Mouse (Mus musculus) ES-Bruce4 (cell line): ENCODE measurements around the gene A3galt2. TPM values are rescaled to one million over a fixed set of nuclear protein-coding genes. Genes with fewer than 3 reads are reported as not detected.

Experiments
- H3K27ac ChIP-seq: 2 replicates; pipeline ENCODE4 v1.5.1; 2012; ENCODE audit warnings: low read length, inconsistent platforms; ENCODE audit not compliant: insufficient read depth
- H3K27me3 ChIP-seq: 2 replicates; pipeline ENCODE4 v1.6.1; 2012; ENCODE audit warnings: mild to moderate bottlenecking, low read length, inconsistent platforms; ENCODE audit not compliant: control insufficient read depth, poor library complexity, insufficient read depth, severe bottlenecking
- H3K36me3 ChIP-seq: 2 replicates; pipeline ENCODE4 v1.6.1; 2012; ENCODE audit warnings: inconsistent platforms, mild to moderate bottlenecking, low read length, moderate library complexity; ENCODE audit not compliant: control insufficient read depth, poor library complexity, insufficient read depth, severe bottlenecking
- H3K4me1 ChIP-seq: one replicate; pipeline ENCODE4 v1.8.1; 2011; ENCODE audit warnings: low read length; ENCODE audit not compliant: control insufficient read depth, insufficient read depth
- H3K4me3 ChIP-seq: 2 replicates; pipeline ENCODE4 v1.5.1; 2011; ENCODE audit warnings: low read depth, mild to moderate bottlenecking, low read length
- H3K9ac ChIP-seq: 2 replicates; pipeline ENCODE4 v1.6.1; 2012; ENCODE audit warnings: low read depth, mild to moderate bottlenecking, inconsistent platforms; ENCODE audit not compliant: poor library complexity, severe bottlenecking
- H3K9me3 ChIP-seq: replicated peaks from 2 replicates; pipeline ENCODE4 v1.6.1; 2012; ENCODE audit warnings: mild to moderate bottlenecking, low read length, inconsistent platforms; ENCODE audit not compliant: control insufficient read depth, poor library complexity, insufficient read depth, severe bottlenecking
- CTCF ChIP-seq: IDR thresholded peaks from one replicate; pipeline ENCODE4 v1.8.1; 2011; ENCODE audit warnings: low read depth, low read length
- EP300 ChIP-seq: IDR thresholded peaks from 2 replicates; pipeline ENCODE4 v1.6.1; 2011; ENCODE audit warnings: low read depth, low read length; ENCODE audit not compliant: insufficient read depth
- POLR2A ChIP-seq: IDR thresholded peaks from one replicate; pipeline ENCODE4 v1.8.1; 2011; ENCODE audit warnings: low read length; ENCODE audit not compliant: insufficient read depth
- polyA plus RNA-seq: library from polyadenylated mRNA; stranded (reverse); fragments of >200 nt; gene quantifications from 2 replicates; pipeline ENCODE4 v1.2.4, GENCODE M21; 2011; ENCODE audit warnings: low read depth; ENCODE audit not compliant: missing spikeins, insufficient read depth, insufficient read length

Gene A3galt2
- polyA plus RNA-seq, 1 experiment = not detected

DNA sequence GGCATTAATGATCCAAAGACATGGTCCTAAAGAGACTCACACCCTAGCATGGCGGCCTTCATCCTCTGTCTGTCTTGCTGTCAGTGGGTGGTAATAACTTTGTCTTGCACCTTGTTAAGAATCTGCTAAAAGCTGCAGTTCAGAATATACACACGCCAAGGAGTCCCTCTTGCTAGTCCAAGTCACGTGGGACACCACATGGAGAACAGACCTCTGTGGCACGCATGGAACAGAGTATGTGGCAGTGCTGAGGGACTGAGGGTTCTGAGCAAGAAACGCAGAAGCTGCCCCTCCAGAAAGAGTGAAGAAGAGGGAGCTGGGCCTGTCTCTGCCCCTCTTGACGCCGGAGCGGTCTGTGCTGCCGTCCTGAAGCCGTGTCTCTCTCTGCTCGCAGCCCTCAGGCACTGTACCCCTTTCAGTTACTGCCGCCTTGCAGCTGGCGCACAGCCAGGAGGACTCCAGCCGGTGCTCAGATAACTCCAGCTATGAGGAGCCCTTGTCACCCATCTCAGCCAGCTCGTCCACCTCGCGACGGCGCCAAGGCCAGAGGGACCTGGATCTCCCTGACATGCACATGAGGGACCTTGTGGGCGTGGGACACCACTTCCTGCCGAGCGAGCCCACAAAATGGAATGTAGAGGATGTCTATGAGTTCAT lies 7.4 kb upstream of the A3galt2 start:
- Histone ChIP-seq H3K27ac (no peak overlapping the region), H3K4me3 (no peak overlapping the region), H3K9ac (no peak overlapping the region), H3K4me1 (no peaks in the 10 kb centered on the region), H3K9me3 (no peaks in the 10 kb centered on the region), H3K27me3 (no peaks in the 10 kb centered on the region), H3K36me3 (peaks cover 13% of the 10 kb centered on the region)
- no peak for TF ChIP-seq POLR2A
- TF ChIP-seq EP300 = no peak
- TF ChIP-seq CTCF = no peak

DNA sequence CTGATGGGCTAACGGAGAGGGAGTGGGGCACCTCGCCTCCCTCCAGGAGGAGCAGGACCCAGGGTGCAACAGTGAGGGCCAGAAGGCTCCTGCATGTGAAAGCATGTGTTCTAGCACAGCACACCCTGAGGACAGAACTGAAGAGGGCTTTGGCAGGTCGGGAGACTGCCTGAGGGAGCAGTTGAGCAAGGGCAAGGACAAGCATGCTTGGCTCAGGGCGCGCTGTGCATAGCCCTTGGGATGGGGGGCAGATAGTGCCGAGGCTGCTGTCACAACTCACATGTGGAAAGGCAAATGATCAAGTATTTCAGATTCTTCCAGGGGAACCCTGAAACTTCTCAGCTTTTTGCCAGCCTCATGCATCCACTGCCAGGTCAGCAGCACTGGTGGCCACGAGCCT lies 6.9 kb upstream of the A3galt2 start:
- no peak for TF ChIP-seq CTCF
- no peak for TF ChIP-seq POLR2A
- TF ChIP-seq EP300 = no peak
- H3K27me3 ChIP-seq = no peaks in the 10 kb centered on the region
- H3K9ac ChIP-seq = no peak overlapping the region
- peaks cover 13% of the 10 kb centered on the region for H3K36me3 ChIP-seq
- no peak overlapping the region for H3K27ac ChIP-seq
- no peaks in the 10 kb centered on the region for H3K4me1 ChIP-seq
- no peaks in the 10 kb centered on the region for H3K9me3 ChIP-seq
- no peak overlapping the region for H3K4me3 ChIP-seq

DNA sequence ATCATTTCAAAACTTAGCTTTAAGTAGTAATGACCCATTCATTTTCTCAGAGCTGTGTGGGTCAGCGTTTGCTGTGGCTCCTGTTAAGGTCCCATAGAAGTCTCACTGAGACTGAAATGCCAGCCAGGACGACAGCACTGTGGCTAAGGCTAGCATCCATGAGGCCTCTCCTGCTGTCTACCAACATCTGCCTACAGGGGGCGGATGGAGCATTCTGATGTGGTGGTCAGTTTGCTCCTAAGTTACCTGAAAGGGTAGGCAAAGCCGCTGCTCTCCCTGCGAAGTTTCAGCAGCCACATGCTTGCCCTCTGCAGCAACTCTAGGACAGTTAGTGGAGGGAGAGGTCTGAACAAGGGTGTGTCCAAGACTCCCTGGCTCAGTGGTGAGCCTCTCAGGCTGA lies 4.2 kb upstream of the A3galt2 start:
- Histone ChIP-seq H3K9ac (no peak overlapping the region), H3K27ac (no peak overlapping the region), H3K27me3 (no peaks in the 10 kb centered on the region), H3K36me3 (peaks cover 8% of the 10 kb centered on the region), H3K9me3 (no peaks in the 10 kb centered on the region), H3K4me3 (no peak overlapping the region), H3K4me1 (peaks cover 5% of the 10 kb centered on the region)
- TF ChIP-seq POLR2A (no peak), EP300 (no peak), CTCF (peak; percentile 57)

DNA sequence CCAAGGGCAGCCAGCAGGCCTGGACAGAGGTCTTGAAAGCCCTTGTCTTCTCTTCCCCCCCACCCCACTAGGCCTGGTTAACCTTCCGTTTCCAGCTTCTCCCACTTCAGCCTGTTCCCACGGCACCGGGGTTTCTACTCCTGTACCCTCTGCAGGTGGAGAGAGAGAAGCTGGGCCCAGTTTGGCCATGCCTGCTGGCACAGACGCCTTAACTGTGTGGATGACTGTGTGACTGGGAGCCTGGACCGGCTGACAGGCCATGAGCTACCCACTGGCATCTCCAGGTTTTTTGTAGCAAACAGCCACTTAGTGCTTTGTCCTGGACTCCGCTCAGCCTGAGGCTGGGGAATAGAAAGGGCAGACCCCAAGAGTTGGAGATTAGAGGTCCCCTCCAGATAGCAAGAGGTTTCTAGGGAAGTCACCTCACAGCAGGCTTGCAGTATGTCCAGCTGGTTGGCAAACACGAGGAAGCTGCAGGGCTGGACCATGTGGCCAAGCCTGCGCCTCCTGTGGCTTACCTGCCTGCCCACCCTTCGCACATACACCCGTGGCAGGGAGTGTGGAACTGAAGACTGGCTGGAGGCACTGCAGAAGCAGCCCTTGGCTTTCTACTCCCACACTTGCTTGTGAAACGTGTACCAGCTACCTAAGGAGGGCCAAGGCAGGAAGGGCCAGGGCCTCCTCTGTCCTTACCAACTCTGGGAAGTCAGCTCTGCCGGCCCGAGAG lies 3.0 kb upstream of the A3galt2 start:
- no peak for TF ChIP-seq EP300
- TF ChIP-seq POLR2A = no peak
- TF ChIP-seq CTCF = no peak
- H3K27ac ChIP-seq = no peak overlapping the region
- no peak overlapping the region for H3K4me3 ChIP-seq
- H3K9ac ChIP-seq = no peak overlapping the region
- H3K36me3 ChIP-seq = peaks cover 8% of the 10 kb centered on the region
- peaks cover 5% of the 10 kb centered on the region for H3K4me1 ChIP-seq
- H3K27me3 ChIP-seq = no peaks in the 10 kb centered on the region
- H3K9me3 ChIP-seq = no peaks in the 10 kb centered on the region

DNA sequence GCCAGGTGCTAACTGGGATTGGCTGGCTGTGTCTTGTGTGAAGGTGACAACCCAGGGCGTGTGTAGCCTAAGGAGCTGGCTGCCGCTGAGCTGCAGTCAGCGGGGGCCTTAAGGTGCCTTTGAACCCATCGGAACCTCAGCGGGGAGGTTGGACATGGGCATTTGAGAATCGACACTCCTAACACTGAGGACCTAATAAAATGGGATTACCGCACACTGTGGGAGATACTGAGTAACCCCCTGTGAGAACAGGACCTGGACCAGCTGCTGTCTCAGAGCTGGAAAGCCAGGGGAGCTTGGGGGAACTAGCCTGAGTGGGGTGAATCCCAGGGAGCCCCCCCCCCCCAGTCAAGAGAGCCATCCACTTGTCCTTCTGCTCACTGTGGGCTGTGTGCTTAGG lies 1.6 kb upstream of the A3galt2 start:
- no peak overlapping the region for H3K4me3 ChIP-seq
- peaks cover 5% of the 10 kb centered on the region for H3K4me1 ChIP-seq
- no peaks in the 10 kb centered on the region for H3K27me3 ChIP-seq
- H3K36me3 ChIP-seq = peaks cover 3% of the 10 kb centered on the region; the same call in 1 of the 2 replicates
- no peaks in the 10 kb centered on the region for H3K9me3 ChIP-seq
- no peak overlapping the region for H3K9ac ChIP-seq
- no peak for TF ChIP-seq CTCF
- no peak for TF ChIP-seq POLR2A
- TF ChIP-seq EP300 = no peak
- H3K27ac ChIP-seq = no peak overlapping the region

DNA sequence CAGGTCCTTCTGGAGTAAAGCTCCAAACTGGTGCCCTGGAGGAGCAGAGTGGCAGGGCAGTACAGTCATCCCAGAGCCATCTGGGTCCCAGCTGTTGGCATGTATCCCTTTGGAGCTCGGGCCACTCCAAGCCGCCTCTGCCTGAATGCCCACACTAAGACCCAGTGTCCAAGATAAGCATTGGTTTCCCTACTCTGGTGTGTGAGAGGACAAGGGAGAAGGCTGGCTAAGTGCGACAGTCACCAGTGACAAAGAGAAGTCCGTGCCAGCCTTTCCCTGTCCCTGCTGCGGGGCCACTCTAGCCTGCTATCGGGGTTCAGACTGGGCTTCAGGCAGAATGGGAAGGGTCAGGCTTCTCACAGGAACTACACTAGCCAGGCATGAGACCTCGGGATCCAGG lies 736 bp downstream of the A3galt2 start:
- TF ChIP-seq CTCF (no peak), POLR2A (no peak)
- H3K27ac ChIP-seq = no peak overlapping the region
- no peak overlapping the region for H3K4me3 ChIP-seq

More for the DNA sequence above, 736 bp downstream of the A3galt2 start:
- H3K9me3 ChIP-seq = no peaks in the 10 kb centered on the region
- H3K4me1 ChIP-seq = peaks cover 5% of the 10 kb centered on the region
- no peaks in the 10 kb centered on the region for H3K27me3 ChIP-seq
- no peak overlapping the region for H3K9ac ChIP-seq
- H3K36me3 ChIP-seq = no peaks in the 10 kb centered on the region
